Mouse (Mus musculus): ENCODE results near the gene Poll.
"Not testable (repeated sequence)": the region's sequence is repeated elsewhere in the genome, so short reads cannot be mapped to it uniquely, and the experiment has no call there.

Poll gene

DNA sequence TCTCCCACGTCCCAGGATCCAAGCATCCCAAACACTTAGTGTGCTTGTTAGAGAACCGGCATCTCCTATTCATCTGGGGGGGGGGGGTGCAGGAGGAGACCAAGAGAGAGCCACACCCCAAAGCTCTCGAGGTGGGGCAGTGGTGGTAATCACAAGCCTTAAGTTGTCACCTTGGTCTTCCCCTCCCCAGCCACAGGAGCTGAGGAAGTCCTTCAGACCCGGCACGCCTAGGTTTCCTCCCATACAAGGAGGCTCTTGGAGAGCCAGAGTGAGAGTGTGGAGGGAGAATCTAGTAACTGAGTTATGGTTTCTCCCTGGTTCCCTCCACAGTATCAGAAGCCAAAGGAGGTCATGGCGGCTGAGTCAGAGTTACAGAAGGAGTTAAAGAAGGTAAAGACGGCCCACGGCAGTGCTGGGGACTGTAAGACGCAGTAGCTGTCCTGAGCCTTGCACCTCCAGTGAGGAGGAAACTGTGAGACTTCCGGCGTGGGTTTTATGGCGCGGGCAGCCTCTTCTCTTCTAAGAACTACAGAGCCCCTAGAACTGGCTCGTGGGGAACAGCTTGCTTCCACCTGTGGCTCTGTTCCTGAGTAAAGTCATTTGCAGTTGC, 16.9 kb upstream of the Poll start:
- DNase-seq (ENCODE audit: low read depth, low spot score), result no peak

- no peak for DNase-seq (ENCODE audit: low read depth, low spot score)
These were observed 15.3 kb upstream of the Poll start for GRCm38 (mm10) chr19:45575632-45576001.

- no peak for DNase-seq (ENCODE audit: low read depth, low spot score)
These were observed 14.8 kb upstream of the Poll start for GRCm38 (mm10) chr19:45574941-45575631.

- DNase-seq (ENCODE audit: low read depth, low spot score), result no peak
These were observed 14.1 kb upstream of the Poll start for GRCm38 (mm10) chr19:45574339-45574898.

DNA sequence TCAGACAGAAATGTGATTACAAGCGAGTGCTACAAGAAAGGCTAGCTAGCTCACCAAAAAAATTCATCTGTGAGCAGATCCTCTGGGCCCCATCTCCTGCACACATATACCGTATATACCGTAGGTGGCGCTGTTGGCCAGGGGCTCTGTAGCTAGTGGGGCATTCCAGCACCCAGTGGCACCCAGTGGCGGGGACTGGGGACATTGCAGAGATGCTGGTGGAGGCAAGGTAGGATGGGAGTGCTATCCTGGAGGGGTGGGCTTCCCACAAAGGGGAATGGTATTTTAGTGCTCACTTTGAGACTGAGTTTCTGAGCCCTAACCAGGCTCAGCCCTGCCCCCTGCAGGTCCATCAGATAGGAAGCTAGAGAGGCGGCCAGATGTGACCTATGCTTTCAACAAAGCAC, 13.5 kb upstream of the Poll start:
- peak; percentile 84 for DNase-seq (ENCODE audit: low read depth, low spot score)

DNA sequence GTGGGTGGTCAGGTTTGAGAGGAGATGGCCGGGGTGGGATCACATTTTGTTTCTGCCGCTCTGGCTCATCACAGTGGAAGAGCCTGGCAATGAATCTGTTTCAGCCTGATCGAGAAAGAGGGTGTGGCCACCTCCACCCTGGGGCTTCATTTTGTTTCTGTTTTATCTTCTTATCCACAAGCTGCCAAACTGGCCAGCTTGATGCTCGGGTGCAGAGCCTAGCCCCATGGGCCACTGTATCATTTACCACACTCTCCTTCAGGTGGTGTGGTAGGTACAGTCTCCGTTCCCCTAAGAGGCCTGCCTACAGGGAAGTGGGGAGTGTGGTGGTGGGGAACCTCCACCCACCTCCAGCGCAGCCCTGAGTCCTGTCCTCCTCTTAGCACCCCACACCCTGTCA, 12.7 kb upstream of the Poll start:
- no peak for DNase-seq (ENCODE audit: low read depth, low spot score)

GRCm38 (mm10) chr19:45567367-45567766, 7.0 kb upstream of the Poll start:
- DNase-seq (ENCODE audit: low read depth, low spot score), result no peak

GRCm38 (mm10) chr19:45565925-45566715, 5.8 kb upstream of the Poll start:
- DNase-seq (ENCODE audit: low read depth, low spot score), result no peak

- no peak for DNase-seq (ENCODE audit: low read depth, low spot score)
These were observed 6.2 kb downstream of the Poll start for GRCm38 (mm10) chr19:45554136-45554535.

DNA sequence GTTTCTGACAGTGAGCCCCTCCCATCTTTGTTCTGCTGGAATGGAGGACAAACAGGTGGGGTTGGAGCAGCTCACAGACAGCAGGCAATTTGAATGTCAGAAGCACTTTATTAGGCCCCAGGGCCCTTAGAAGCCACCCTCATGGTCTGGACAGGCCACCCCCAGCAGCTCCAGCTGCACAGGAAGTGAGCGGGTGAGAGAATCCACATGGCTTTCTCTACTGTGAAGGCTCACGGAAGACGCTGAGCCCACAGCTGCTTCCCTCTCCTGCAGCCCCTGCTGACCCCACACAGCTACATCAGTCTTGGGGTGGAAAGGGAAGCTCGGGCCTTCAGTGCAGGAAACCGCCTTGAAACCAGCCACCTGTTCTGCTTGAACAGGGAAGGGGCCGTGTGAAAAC, 8.1 kb downstream of the Poll start:
- DNase-seq (ENCODE audit: low read depth, low spot score), result no peak

- DNase-seq (ENCODE audit: low read depth, low spot score), result no peak
These were observed 10.4 kb downstream of the Poll start for GRCm38 (mm10) chr19:45549948-45550347.

- DNase-seq (ENCODE audit: low read depth, low spot score), result no peak
These were observed 11.0 kb downstream of the Poll start for GRCm38 (mm10) chr19:45549128-45549915.

DNA sequence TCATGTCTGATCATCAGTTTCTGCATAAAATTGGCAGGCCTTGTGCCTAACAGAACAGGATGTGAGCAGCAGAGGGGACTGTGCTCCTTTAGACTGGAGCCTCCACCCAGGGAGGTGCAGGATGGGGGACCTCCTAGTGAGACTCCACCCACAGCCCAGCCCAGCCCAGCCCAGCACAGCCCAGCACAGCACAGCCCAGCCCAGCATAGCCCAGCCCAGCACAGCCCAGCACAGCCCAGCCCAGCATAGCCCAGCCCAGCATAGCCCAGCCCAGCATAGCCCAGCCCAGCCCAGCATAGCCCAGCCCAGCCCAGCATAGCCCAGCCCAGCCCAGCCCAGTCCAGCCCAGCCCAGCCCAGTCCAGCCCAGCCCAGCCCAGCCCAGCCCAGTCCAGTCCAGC, 12.1 kb downstream of the Poll start:
- not testable (repeated sequence) for DNase-seq (ENCODE audit: low read depth, low spot score)

DNA sequence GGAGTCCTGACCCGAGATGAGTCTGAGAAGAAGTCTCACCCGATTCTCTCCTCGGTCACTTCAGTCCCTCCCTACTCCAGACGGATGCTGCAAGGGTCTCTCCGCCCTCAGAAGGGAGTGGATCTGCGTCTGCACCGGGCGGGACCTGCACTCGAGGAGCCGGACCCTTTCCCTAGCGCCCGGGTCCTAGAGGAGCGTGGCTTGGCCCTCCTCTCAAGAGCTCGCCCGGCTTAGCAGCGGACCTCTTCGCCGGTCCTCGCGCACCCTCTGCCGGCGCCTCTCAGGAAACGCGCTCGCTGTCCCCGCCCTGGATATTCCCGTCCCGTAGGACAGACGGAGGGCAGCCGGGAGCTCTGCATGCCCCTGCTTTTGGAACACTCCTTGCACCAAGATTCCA, 15.4 kb downstream of the Poll start:
- DNase-seq (ENCODE audit: low read depth, low spot score), result peak; percentile 89

GRCm38 (mm10) chr19:45544152-45544924, 16.0 kb downstream of the Poll start:
- DNase-seq (ENCODE audit: low read depth, low spot score), result peak; percentile 45

GRCm38 (mm10) chr19:45542061-45542460, 18.3 kb downstream of the Poll start:
- DNase-seq (ENCODE audit: low read depth, low spot score), result peak; percentile 31

- DNase-seq (ENCODE audit: low read depth, low spot score), result peak; percentile 67
These were observed 18.8 kb downstream of the Poll start for GRCm38 (mm10) chr19:45541409-45542041.

- DNase-seq (ENCODE audit: low read depth, low spot score), result no peak
These were observed 19.5 kb downstream of the Poll start for GRCm38 (mm10) chr19:45540657-45541408.

GRCm38 (mm10) chr19:45537505-45537904, 22.8 kb downstream of the Poll start:
- DNase-seq (ENCODE audit: low read depth, low spot score), result peak; percentile 79

DNA sequence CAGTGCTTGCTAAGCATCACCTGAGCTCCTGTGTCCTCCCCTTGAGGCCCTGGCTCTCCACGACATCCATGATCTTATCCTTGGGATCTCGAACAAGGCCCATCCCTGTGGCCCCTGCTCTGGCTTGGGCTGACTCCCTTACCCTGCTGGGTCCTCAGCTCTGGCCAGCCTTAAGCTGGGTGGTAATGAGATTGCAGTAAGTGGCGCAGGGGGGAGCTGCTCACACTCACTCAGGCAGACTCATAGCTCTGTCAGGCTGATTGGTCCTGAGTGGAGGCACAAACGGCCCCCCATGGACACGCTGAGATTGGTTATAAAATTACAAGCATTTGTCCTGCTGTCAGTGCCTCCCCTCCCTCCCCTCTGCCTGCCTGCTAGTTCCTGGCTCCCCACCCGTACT, 24.4 kb downstream of the Poll start:
- DNase-seq (ENCODE audit: low read depth, low spot score), result no peak
